Mouse (Mus musculus) bone marrow macrophage, adult 2 months (primary cell): ENCODE results near the gene Ngdn. TPM values are rescaled to one million over a fixed set of nuclear protein-coding genes. Genes with fewer than 3 reads are reported as not detected.
"Not testable (repeated sequence)": the region's sequence is repeated elsewhere in the genome, so short reads cannot be mapped to it uniquely, and the experiment has no call there.

Experiments
- H3K27ac ChIP-seq: 2 replicates; pipeline ENCODE4 v1.5.1; 2012; ENCODE audit warnings: low read depth, low read length; ENCODE audit not compliant: insufficient read depth
- H3K4me1 ChIP-seq: 2 replicates; pipeline ENCODE4 v1.6.1; 2012; ENCODE audit warnings: low read length; ENCODE audit not compliant: control insufficient read depth, insufficient read depth
- H3K4me3 ChIP-seq: 2 replicates; pipeline ENCODE4 v1.5.1; 2012; ENCODE audit warnings: mild to moderate bottlenecking, low read length, moderate library complexity; ENCODE audit not compliant: insufficient read depth
- CTCF ChIP-seq: IDR thresholded peaks from 2 replicates; pipeline ENCODE4 v1.5.1; 2012; ENCODE audit warnings: low read depth, mild to moderate bottlenecking, low read length, moderate library complexity
- POLR2A ChIP-seq: IDR thresholded peaks from 2 replicates; pipeline ENCODE4 v1.6.1; 2012; ENCODE audit warnings: mild to moderate bottlenecking, low read depth, low read length, borderline replicate concordance
- polyA plus RNA-seq: library from polyadenylated mRNA; stranded (reverse); fragments of >200 nt; gene quantifications from 2 replicates; pipeline ENCODE4 v1.2.4, GENCODE M21; 2012; ENCODE audit not compliant: missing spikeins, insufficient read depth, insufficient read length

The Ngdn gene
- polyA plus RNA-seq, 1 experiment: 38.3 TPM

DNA sequence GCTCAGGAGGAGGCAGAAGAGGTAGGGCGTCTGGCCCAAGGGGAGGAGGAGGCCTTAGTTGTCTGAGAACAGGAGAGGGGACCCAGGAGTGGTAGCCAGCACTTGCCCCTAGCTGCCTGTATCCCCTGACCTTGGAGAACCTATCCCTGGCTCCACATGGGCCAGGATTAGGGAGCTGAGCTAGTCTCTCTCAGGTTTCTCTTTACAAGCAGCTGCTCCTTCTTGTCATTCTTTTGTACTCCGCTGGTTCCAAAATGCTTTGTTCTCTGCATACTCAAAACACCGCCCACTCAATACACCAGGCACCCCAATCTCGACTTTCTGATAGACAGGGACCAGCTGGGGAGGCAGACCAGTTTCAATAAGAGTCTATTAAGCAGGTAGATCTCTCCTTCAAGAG, 18.0 kb upstream of the Ngdn start:
- Histone ChIP-seq H3K4me1 (no peaks in the 10 kb centered on the region), H3K27ac (no peak overlapping the region), H3K4me3 (no peak overlapping the region)
- no peak for TF ChIP-seq POLR2A

DNA sequence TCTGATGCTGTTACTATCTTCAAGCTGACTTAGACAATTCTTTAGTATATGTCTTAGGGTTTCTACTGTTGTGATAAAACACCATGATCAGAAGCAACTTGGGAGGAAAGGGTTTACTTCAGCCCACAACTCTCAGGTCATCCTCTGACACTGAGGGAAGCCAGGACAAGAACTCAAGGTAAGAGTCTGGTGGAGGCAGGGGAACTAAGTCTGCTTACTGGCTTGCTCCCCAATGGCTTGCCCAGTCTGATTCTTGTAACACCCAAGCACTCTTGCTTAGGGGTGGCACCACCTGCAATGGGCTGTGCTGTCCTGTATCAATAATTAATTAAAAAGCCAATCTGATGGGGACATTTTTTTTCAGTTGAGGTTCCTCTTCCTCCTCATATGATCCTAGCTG, 16.6 kb upstream of the Ngdn start:
- H3K4me1 ChIP-seq: no peaks in the 10 kb centered on the region
- no peak overlapping the region for H3K4me3 ChIP-seq
- H3K27ac ChIP-seq: no peak overlapping the region
- TF ChIP-seq POLR2A (no peak), CTCF (no peak)

DNA sequence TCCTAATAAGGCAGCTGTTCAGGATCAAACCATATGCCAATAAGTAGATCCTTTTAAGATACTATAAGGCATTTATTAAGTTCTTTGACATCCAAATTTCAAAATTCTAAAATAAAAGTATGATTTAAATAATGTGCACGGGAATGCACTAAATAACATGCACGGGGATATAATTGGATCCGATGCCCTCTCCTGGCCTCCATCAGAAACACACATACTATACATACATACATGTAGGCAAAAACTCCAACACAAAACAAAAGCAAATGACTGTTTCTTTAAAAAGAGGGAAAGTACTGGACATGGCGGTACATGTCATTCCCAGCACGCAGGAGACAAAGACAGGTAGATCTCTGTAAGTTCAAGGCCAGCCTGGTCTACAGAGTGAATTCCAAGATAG, 15.4 kb upstream of the Ngdn start:
- not testable (repeated sequence) for H3K4me1 ChIP-seq, H3K27ac ChIP-seq, H3K4me3 ChIP-seq

DNA sequence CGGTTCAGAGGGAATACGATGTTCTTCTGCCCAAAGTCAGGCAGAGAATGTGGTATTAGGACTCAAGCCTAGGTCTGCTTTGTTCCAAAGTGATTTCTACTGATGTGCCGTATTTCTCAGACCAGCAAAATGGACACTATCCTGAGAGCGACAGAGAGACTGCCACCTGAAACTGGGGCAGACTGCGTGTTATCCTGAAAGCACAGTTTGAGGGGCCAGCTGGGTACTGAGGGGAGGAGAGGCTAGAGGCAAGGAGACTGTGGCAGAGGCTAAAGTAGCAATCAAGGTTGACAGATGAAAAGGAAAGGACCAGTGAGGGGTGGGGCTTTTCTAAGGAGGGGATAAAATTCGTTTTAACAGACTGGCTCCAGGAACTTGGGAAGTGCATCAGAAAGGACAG, 14.4 kb upstream of the Ngdn start:
- H3K4me1 ChIP-seq: no peaks in the 10 kb centered on the region
- H3K4me3 ChIP-seq: no peak overlapping the region
- no peak overlapping the region for H3K27ac ChIP-seq
- no peak for TF ChIP-seq POLR2A
- TF ChIP-seq CTCF: no peak

DNA sequence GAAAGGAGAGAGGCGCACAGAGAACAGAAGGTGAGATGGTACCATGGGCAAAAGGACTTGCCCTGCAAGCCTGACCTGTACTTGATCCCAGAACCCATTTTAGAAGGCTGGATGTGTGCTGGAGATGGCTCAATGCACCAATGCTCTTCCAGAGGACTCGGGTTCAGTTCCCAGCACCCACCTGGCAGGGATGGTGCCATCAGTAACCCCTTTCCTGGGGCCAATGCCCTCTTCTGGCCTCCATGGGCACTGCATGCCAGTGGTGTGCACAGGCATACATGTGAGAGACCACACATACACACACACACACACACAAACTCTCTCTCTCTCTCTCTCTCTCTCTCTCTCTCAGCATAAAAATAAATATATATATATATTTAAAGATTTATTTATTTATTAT, 13.8 kb upstream of the Ngdn start:
- no peaks in the 10 kb centered on the region for H3K4me1 ChIP-seq
- H3K4me3 ChIP-seq: no peak overlapping the region
- no peak overlapping the region for H3K27ac ChIP-seq
- TF ChIP-seq POLR2A (no peak), CTCF (no peak)

DNA sequence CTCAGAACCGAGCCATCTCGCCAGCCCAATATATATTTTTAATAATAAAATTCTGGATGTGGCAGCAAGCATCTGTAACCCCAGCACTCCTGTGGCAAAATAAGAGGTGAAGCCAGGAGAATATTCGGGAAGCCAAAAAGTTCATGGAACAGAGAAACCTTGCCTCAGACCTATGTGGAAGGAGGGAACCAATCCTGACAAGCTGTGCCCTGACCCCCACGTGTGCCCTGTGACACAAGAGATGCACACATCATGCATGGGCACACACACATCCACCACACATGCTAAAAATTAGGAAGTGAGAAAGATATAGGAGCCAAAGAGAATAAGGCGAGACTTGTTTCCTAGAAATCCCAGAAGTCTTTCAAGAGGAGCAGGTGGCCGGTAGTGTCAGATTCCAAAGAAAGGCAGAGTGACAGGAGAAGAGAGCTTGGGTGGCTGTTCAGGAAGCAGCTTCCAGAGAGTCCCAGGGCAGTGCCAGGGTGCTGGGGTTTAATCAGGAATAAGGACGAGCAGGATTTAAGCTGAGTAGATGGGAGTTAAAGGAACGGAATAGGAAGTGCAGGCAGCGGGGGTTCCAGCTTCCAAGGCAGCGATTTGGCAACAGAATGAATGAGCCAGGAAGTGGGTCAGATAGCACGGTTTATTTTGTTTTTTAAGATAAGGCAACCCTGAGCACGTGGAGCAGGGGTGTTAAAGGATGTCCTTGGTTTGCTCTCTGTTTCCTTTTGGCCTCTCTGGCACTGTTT, 13.1 kb upstream of the Ngdn start:
- Histone ChIP-seq H3K4me1 (no peaks in the 10 kb centered on the region), H3K27ac (no peak overlapping the region), H3K4me3 (no peak overlapping the region)
- no peak for TF ChIP-seq CTCF
- no peak for TF ChIP-seq POLR2A

DNA sequence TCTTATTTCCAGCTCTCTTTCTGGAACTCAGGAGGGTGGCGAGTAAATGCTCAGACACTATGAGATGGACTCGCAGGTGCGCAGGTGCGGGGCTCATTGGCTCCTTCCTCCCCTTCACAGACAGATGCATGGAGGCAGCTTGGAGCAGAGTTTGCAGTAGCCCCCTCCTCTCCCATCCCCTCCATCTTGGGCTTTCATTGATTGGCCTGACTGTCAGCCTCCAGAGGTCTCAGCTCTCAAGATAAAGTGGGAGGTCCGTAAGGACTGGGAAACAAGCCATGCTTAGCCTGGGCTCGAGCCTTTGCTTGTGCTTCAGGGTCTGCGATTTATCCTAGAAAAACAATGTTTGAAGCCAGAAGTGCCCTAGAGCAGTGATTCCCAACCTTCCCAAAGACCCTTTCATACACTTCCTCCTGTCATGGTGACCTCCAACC, 12.6 kb upstream of the Ngdn start:
- H3K4me1 ChIP-seq: no peaks in the 10 kb centered on the region
- TF ChIP-seq POLR2A (no peak), CTCF (no peak)
- H3K4me3 ChIP-seq: no peak overlapping the region
- no peak overlapping the region for H3K27ac ChIP-seq

DNA sequence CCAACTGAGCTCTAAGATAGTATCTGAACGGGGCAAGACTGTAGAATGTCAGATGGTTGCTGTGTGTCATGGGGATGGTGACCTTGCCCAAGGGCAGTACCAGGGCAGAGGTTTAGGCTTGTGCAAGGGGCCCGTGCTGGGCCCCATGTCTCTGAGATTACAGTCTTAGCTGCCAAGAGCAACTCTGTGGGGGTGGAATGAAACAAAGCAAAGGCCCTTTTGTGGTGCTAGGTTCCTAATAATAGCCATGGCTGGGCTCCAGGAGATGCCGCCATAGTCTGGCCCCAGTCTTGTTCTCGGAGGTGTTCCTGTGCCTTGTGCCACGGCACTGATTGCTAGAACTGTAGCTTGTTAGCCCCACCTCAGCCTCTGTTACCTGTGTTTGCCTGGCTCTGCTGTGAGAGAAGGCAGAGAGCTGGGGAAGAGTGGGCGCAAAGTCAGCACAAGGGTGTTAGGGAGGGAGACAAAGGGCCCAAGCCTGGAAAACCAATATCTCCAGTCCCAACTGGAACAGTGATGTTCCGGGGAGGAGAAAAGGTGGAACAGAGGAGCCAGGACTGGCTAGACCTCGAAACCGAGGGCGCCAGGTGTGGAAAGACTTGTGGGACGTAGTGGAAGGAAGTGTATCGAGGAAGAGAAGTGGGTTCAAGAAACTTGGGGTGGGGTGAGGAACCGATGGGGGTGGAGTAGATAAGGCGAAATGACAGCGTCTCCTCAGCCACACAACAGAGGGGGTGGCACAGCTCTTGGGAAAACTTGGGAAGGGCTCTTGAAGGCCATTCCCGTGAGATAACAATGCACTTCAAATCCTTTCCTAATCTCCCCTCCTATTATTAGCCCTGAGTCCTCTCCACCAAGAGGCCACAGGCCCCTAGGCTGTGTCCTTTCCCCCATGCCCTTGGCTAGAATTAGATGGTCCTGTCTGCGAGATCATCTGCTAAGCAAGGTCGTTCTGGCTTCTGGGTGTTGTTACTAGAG, 11.1 kb upstream of the Ngdn start:
- Histone ChIP-seq H3K4me3 (no peak overlapping the region), H3K4me1 (no peaks in the 10 kb centered on the region), H3K27ac (no peak overlapping the region)
- TF ChIP-seq CTCF (no peak), POLR2A (no peak)

DNA sequence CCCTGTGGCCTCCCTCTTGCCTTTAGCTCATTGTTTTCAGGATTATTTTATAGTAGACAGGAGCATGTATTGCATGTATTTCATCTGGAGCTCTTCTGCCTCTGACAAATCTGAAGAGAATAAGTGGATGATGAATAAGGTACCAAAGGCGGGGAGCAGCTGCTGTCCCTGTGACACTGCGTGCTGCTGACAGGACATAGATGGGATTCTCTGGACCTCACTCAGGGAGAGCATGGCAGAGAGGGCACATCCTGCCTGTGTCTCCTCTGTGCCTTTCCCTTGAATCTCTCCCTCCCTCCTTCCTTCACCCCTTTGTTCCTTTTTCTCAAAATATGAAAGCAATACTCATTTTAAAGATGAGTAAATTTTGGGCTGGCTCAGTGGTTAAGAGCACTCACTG, 9.7 kb upstream of the Ngdn start:
- H3K4me1 ChIP-seq: no peaks in the 10 kb centered on the region

DNA sequence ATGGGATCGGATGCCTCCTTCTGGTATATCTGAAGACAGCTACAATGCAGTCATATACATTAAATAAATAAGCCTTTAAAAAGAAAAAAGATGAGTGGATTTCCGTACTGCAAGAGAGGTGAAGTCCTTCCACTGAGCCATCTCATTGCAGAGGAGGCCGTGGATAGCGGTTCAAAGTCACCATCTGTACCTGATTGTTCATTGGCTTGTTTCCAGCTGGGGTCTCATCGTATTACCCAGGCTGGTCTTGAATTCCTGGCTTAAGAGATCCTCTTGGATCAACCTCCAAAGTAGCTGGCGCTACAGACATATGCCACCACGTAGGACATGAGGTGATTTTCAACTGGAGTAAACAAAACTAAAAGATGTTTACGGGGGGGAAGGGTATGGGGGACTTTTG, 9.3 kb upstream of the Ngdn start:
- TF ChIP-seq POLR2A: no peak
- TF ChIP-seq CTCF: no peak
- Histone ChIP-seq H3K4me1 (no peaks in the 10 kb centered on the region), H3K4me3 (no peak overlapping the region), H3K27ac (no peak overlapping the region)

More for the DNA sequence above, 9.7 kb upstream of the Ngdn start:
- no peak for TF ChIP-seq POLR2A
- no peak for TF ChIP-seq CTCF
- H3K27ac ChIP-seq: no peak overlapping the region
- no peak overlapping the region for H3K4me3 ChIP-seq

DNA sequence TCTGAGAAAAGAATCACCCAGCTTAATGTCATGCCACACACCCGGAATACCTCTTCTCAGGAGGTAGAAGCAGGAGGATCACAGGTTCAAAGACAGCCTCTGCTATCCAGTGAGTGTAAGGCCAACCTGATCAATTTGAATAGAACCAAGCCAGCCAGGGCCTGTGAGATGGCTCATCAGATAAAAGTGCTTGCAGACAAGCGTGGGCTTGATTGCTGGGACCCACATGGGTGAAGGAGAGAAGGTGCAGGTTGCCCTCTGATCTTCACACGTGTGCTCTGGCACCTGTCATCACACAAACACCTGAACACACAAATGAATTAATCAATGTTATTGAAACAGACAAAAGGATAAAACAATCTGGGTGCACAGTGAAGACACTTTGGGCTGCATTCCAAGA, 8.7 kb upstream of the Ngdn start:
- Histone ChIP-seq H3K4me3 (no peak overlapping the region), H3K27ac (no peak overlapping the region), H3K4me1 (no peaks in the 10 kb centered on the region)
- TF ChIP-seq POLR2A: no peak
- no peak for TF ChIP-seq CTCF
